Mouse (Mus musculus): ENCODE results near the gene Dvl2.
"Not testable (repeated sequence)": the region's sequence is repeated elsewhere in the genome, so short reads cannot be mapped to it uniquely, and the experiment has no call there.

Dvl2 gene

GRCm38 (mm10) chr11:70010961-70011360 lies 10.6 kb downstream of the Dvl2 start:
- DNase-seq = no peak

GRCm38 (mm10) chr11:70012931-70013330 lies 12.5 kb downstream of the Dvl2 start:
- DNase-seq = no peak

GRCm38 (mm10) chr11:70013408-70013807 lies 13.0 kb downstream of the Dvl2 start:
- no peak for DNase-seq

- no peak for DNase-seq
Observed at GRCm38 (mm10) chr11:70014051-70014450, 13.7 kb downstream of the Dvl2 start.

- DNase-seq = peak; percentile 96
Observed at GRCm38 (mm10) chr11:70014880-70015558, 14.6 kb downstream of the Dvl2 start, which contains the start of gene Acadvl. Gene Acadvl (minus strand): TSS chr11:70015411.

- no peak for DNase-seq
Observed at GRCm38 (mm10) chr11:70015677-70016076, 15.3 kb downstream of the Dvl2 start.

- DNase-seq = not testable (repeated sequence)
Observed at GRCm38 (mm10) chr11:70016177-70016576, 15.8 kb downstream of the Dvl2 start.

GRCm38 (mm10) chr11:70016669-70017068 lies 16.3 kb downstream of the Dvl2 start, which contains the start of gene Dlg4:
Gene Dlg4 (plus strand): TSS chr11:70016942.
- no peak for DNase-seq

- no peak for DNase-seq
Observed at GRCm38 (mm10) chr11:70017199-70017767, 16.9 kb downstream of the Dvl2 start.

GRCm38 (mm10) chr11:70018131-70018990 lies 18.0 kb downstream of the Dvl2 start:
- DNase-seq = peak; percentile 35

GRCm38 (mm10) chr11:70019495-70020021 lies 19.2 kb downstream of the Dvl2 start:
- no peak for DNase-seq

- DNase-seq = no peak
Observed at GRCm38 (mm10) chr11:70020022-70020631, 19.7 kb downstream of the Dvl2 start.

GRCm38 (mm10) chr11:70020731-70021263 lies 20.4 kb downstream of the Dvl2 start:
- peak; percentile 91 for DNase-seq

GRCm38 (mm10) chr11:70021264-70022132 lies 21.1 kb downstream of the Dvl2 start:
- peak; percentile 98 for DNase-seq

- no peak for DNase-seq
Observed at GRCm38 (mm10) chr11:70023481-70024150, 23.2 kb downstream of the Dvl2 start.

- no peak for DNase-seq
Observed at GRCm38 (mm10) chr11:70024151-70024514, 23.7 kb downstream of the Dvl2 start.

- DNase-seq = peak; percentile 30
Observed at GRCm38 (mm10) chr11:70026689-70027088, 26.3 kb downstream of the Dvl2 start.

GRCm38 (mm10) chr11:70027397-70027796 lies 27.0 kb downstream of the Dvl2 start:
- DNase-seq = no peak

- DNase-seq = no peak
Observed at GRCm38 (mm10) chr11:70028401-70029129, 28.2 kb downstream of the Dvl2 start.

- peak; percentile 65 for DNase-seq
Observed at GRCm38 (mm10) chr11:70029130-70029801, 28.9 kb downstream of the Dvl2 start.
